Comparison of ENCODE assay signal across 13 mouse cellular contexts in the genomic region with DNA sequence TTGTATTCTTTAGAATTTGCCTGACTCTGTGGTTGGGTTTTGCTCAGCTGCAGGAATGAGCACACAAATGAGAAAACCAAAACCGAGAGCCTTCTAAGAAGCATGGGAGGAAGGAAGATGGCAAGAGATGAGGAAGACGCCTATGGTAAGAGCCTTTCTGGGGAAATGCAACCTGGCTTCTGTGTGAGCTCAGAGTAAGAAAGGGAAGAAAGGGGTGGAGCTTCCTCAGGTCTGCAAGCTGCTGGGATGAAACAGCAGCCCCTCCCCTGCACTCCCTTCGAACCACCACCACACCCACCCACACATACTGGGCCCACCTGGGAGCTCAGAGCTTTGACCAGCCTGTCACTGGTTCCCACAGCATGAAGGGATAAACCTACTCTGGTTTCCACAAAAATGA. TPM values are rescaled to one million over a fixed set of nuclear protein-coding genes. Genes with fewer than 3 reads are reported as not detected.
DNase-seq lines count a peak whose midpoint lies in the region; ATAC-seq and TF ChIP-seq lines count a peak whose summit lies in the region.
"Had no signal": no experiment of that assay in that cellular context is flagged by ENCODE, and none has a peak within 500 bp of the region (broad histone marks: within the 10 kb centered on the region; RNA-seq: fewer than 3 reads in every experiment).

No protein-coding gene starts in this region.

- H3K4me1 ChIP-seq in kidney, adult 2 months (ENCODE audit: control insufficient read depth, insufficient read depth, low read length): peaks cover 9% of the 10 kb centered on the region; the same call in 1 of the 2 replicates
- peaks cover 8% of the 10 kb centered on the region; the same call in 1 of the 2 replicates for H3K4me1 ChIP-seq in intestine, embryonic 14.5 days (replicated peaks; ENCODE audit: control insufficient read depth, insufficient read depth, low read length)
- H3K4me1 ChIP-seq in stomach, embryonic 15.5 days: peaks cover 12% of the 10 kb centered on the region; the same call in 1 of the 2 replicates
- no peaks in the 10 kb centered on the region for H3K4me1 ChIP-seq in forebrain, postnatal 0 days (ENCODE audit: insufficient read depth)

- no peak for TF ChIP-seq POLR2A in kidney, adult 2 months (IDR thresholded peaks at IDR 0.05; ENCODE audit: low read depth, low read length)

- no peak overlapping the region for H3K9ac ChIP-seq in intestine, embryonic 14.5 days (ENCODE audit: low read length)
- no peak overlapping the region for H3K9ac ChIP-seq in stomach, embryonic 15.5 days
- no peak overlapping the region for H3K9ac ChIP-seq in forebrain, postnatal 0 days
- H3K9ac ChIP-seq: embryonic facial prominence, embryonic 15.5 days had no signal

- H3K9me3 ChIP-seq in intestine, embryonic 14.5 days (ENCODE audit: control insufficient read depth, low read length): no peaks in the 10 kb centered on the region
- no peaks in the 10 kb centered on the region for H3K9me3 ChIP-seq in stomach, embryonic 15.5 days
- H3K9me3 ChIP-seq in forebrain, postnatal 0 days (ENCODE audit: low read length): no peaks in the 10 kb centered on the region
- H3K9me3 ChIP-seq: embryonic facial prominence, embryonic 15.5 days had no signal

- H3K27me3 ChIP-seq in kidney, adult 2 months (replicated peaks; ENCODE audit: control insufficient read depth, insufficient read depth, low read length): no peaks in the 10 kb centered on the region
- H3K27me3 ChIP-seq in intestine, embryonic 14.5 days (replicated peaks; ENCODE audit: control insufficient read depth, insufficient read depth, low read length): peaks cover 16% of the 10 kb centered on the region
- no peaks in the 10 kb centered on the region; the same call in 1 of the 2 replicates for H3K27me3 ChIP-seq in stomach, embryonic 15.5 days (replicated peaks)
- peaks cover 19% of the 10 kb centered on the region for H3K27me3 ChIP-seq in forebrain, postnatal 0 days (ENCODE audit: insufficient read depth, low read length)

- H3K4me3 ChIP-seq in kidney, adult 2 months (ENCODE audit: insufficient read depth, low read depth, low read length): no peak overlapping the region
- 0 out of 2 replicates have a peak overlapping the region, but pooled peaks have one; percentile 10 for H3K4me3 ChIP-seq in intestine, embryonic 14.5 days (ENCODE audit: low read depth, low read length)
- H3K4me3 ChIP-seq in stomach, embryonic 15.5 days (replicated peaks): no peak overlapping the region
- no peak overlapping the region for H3K4me3 ChIP-seq in forebrain, postnatal 0 days (ENCODE audit: low read depth, low read length)
- H3K4me3 ChIP-seq: embryonic facial prominence, embryonic 15.5 days had no signal

- WGBS in kidney, adult 2 months: 25% methylated on average over 3 of the region's 3 CpGs
- WGBS in intestine, embryonic 14.5 days: 26% methylated on average over 3 of the region's 3 CpGs
- WGBS in stomach, embryonic 15.5 days: 25% methylated on average over 3 of the region's 3 CpGs
- WGBS in forebrain, postnatal 0 days: 31% methylated on average over 3 of the region's 3 CpGs

- H3K27ac ChIP-seq in kidney, adult 2 months (ENCODE audit: insufficient read depth, low read depth, low read length): peak overlapping the region; percentile 64
- H3K27ac ChIP-seq in intestine, embryonic 14.5 days (ENCODE audit: low read depth): peak overlapping the region; percentile 74
- peak overlapping the region; percentile 42; the same call in 1 of the 2 replicates for H3K27ac ChIP-seq in stomach, embryonic 15.5 days
- H3K27ac ChIP-seq in forebrain, postnatal 0 days (ENCODE audit: low read depth, low read length): no peak overlapping the region
- H3K27ac ChIP-seq: embryonic facial prominence, embryonic 15.5 days; hindbrain, postnatal 0 days had no signal

- H3K36me3 ChIP-seq in kidney, adult 2 months (ENCODE audit: control insufficient read depth, insufficient read depth, low read length): no peaks in the 10 kb centered on the region
- no peaks in the 10 kb centered on the region for H3K36me3 ChIP-seq in intestine, embryonic 14.5 days (ENCODE audit: control insufficient read depth, insufficient read depth, low read length)
- no peaks in the 10 kb centered on the region for H3K36me3 ChIP-seq in stomach, embryonic 15.5 days
- no peaks in the 10 kb centered on the region for H3K36me3 ChIP-seq in forebrain, postnatal 0 days (ENCODE audit: insufficient read depth)
- H3K36me3 ChIP-seq: embryonic facial prominence, embryonic 15.5 days had no signal

- no peak for DNase-seq in kidney, adult 2 months
- DNase-seq in kidney, adult 9 months: no peak
- peak; percentile 46 for DNase-seq in ES-CJ7 (ENCODE audit: low read depth, low spot score)
- DNase-seq in intestine, embryonic 14.5 days (ENCODE audit: low spot score): no peak
- DNase-seq in adrenal gland, adult 8-10 months: no peak
- DNase-seq in forebrain, postnatal 0 days: no peak
- DNase-seq in right cerebral cortex, adult 2 months (ENCODE audit: low spot score in 2 of 2): no peak
- DNase-seq: adrenal gland, postnatal 25 days; cerebellum, adult 8-10 months had no signal

- H3K4me2 ChIP-seq in intestine, embryonic 14.5 days (ENCODE audit: low read length): peak overlapping the region; percentile 77
- H3K4me2 ChIP-seq in stomach, embryonic 15.5 days: peak overlapping the region; percentile 87; the same call in 1 of the 2 replicates
- no peak overlapping the region for H3K4me2 ChIP-seq in forebrain, postnatal 0 days (ENCODE audit: low read depth)
- H3K4me2 ChIP-seq: embryonic facial prominence, embryonic 15.5 days had no signal

- ATAC-seq in intestine, embryonic 14.5 days (replicated peaks; ENCODE audit: low FRiP score, low TSS enrichment, low read depth): peak; percentile 77
- ATAC-seq in stomach, embryonic 15.5 days (ENCODE audit: insufficient read depth, low FRiP score, low read depth): peak; percentile 54; the same call in 1 of the 2 replicates
- no peak for ATAC-seq in forebrain, postnatal 0 days

- TF ChIP-seq CTCF in kidney, adult 2 months (conservative IDR thresholded peaks at IDR 0.05; ENCODE audit: insufficient read depth, insufficient read length, low read depth, low read length): no peak
- TF ChIP-seq CTCF in forebrain, postnatal 0 days (IDR thresholded peaks at IDR 0.05; ENCODE audit: low read depth): no peak

RNA-seq across cellular contexts. Expression of a gene that starts 2.4 kb away (rescaled TPM):
- polyA plus RNA-seq in kidney, adult 2 months (2012; rRNA removed): 8.3 and 10.0 TPM in 2 replicates
- 21.0 and 23.8 TPM in 2 replicates for polyA plus RNA-seq in intestine, embryonic 14.5 days (2014; fragmentation: Nextera tagmentation; extraction: Ambion mirVana)
- 21.8 and 22.2 TPM in 2 replicates for polyA plus RNA-seq in stomach, embryonic 15.5 days (2015; fragmentation: Nextera tagmentation; extraction: Ambion mirVana)
- 10 to 100 TPM in 3 of 4 experiments, 1 to 10 TPM in 1; 7.4 to 18.7 (median 11.0) TPM for total RNA-seq in adrenal gland, adult 8-10 months (2022)
- 1.3 TPM in 2 replicates for total RNA-seq in forebrain, postnatal 0 days (2014; rRNA removed)
- 3.4 and 3.8 TPM in 2 replicates for polyA plus RNA-seq in forebrain, postnatal 0 days (2015; fragmentation: Nextera tagmentation; extraction: Ambion mirVana)
- total RNA-seq: MEL had no signal

RNA-seq across cellular contexts. Expression of a gene that starts 4.7 kb away (rescaled TPM):
- polyA plus RNA-seq in kidney, adult 2 months (2012; rRNA removed): 16.2 and 19.6 TPM in 2 replicates
- 9.0 and 10.7 TPM in 2 replicates for polyA plus RNA-seq in intestine, embryonic 14.5 days (2014; fragmentation: Nextera tagmentation; extraction: Ambion mirVana)
- polyA plus RNA-seq in stomach, embryonic 15.5 days (2015; fragmentation: Nextera tagmentation; extraction: Ambion mirVana): 7.5 and 9.2 TPM in 2 replicates
- 10 to 100 TPM; 13.9 to 22.5 (median 16.9) TPM for total RNA-seq in adrenal gland, adult 8-10 months (2022)
- 0.62 and 1.4 TPM in 2 replicates for total RNA-seq in forebrain, postnatal 0 days (2014; rRNA removed)
- polyA plus RNA-seq in forebrain, postnatal 0 days (2015; fragmentation: Nextera tagmentation; extraction: Ambion mirVana): 1.7 and 3.7 TPM in 2 replicates
- total RNA-seq: MEL had no signal

RNA-seq across cellular contexts. Expression of a gene that starts 22.9 kb away (rescaled TPM):
- polyA plus RNA-seq in kidney, adult 2 months (2012; rRNA removed): 0.20 and 0.97 TPM in 2 replicates
- polyA plus RNA-seq in intestine, embryonic 14.5 days (2014; fragmentation: Nextera tagmentation; extraction: Ambion mirVana): 0.14 and 0.16 TPM in 2 replicates
- 0.23 TPM in 1 of 2 replicates, not detected in the other for polyA plus RNA-seq in stomach, embryonic 15.5 days (2015; fragmentation: Nextera tagmentation; extraction: Ambion mirVana)
- under 1 TPM in 3 of 4 experiments, not detected in 1; 0.28 to 0.83 (median 0.52) TPM for total RNA-seq in adrenal gland, adult 8-10 months (2022)
- not detected in 2 replicates for total RNA-seq in forebrain, postnatal 0 days (2014; rRNA removed)
- not detected in 2 replicates for polyA plus RNA-seq in forebrain, postnatal 0 days (2015; fragmentation: Nextera tagmentation; extraction: Ambion mirVana)
- total RNA-seq: hindbrain, postnatal 0 days; MEL had no signal
- polyA plus RNA-seq: hindbrain, postnatal 0 days had no signal

RNA-seq across cellular contexts. Expression of a gene that starts 22.9 kb away (rescaled TPM):
- not detected in 2 replicates for polyA plus RNA-seq in kidney, adult 2 months (2012; rRNA removed)
- 1.4 and 4.9 TPM in 2 replicates for polyA plus RNA-seq in intestine, embryonic 14.5 days (2014; fragmentation: Nextera tagmentation; extraction: Ambion mirVana)
- polyA plus RNA-seq in stomach, embryonic 15.5 days (2015; fragmentation: Nextera tagmentation; extraction: Ambion mirVana): 3.3 and 3.4 TPM in 2 replicates
- total RNA-seq in adrenal gland, adult 8-10 months (2022): 1 to 10 TPM; 1.9 to 6.3 (median 3.6) TPM
- not detected in 2 replicates for total RNA-seq in forebrain, postnatal 0 days (2014; rRNA removed)
- 0.57 TPM in 1 of 2 replicates, not detected in the other for polyA plus RNA-seq in forebrain, postnatal 0 days (2015; fragmentation: Nextera tagmentation; extraction: Ambion mirVana)
- total RNA-seq: hindbrain, postnatal 0 days; MEL had no signal
- polyA plus RNA-seq: hindbrain, postnatal 0 days had no signal

RNA-seq across cellular contexts. Expression of a gene that starts 29.4 kb away (rescaled TPM):
- polyA plus RNA-seq in kidney, adult 2 months (2012; rRNA removed): 3.1 and 10.6 TPM in 2 replicates
- 0.19 TPM in 1 of 2 replicates, not detected in the other for polyA plus RNA-seq in intestine, embryonic 14.5 days (2014; fragmentation: Nextera tagmentation; extraction: Ambion mirVana)
- polyA plus RNA-seq in stomach, embryonic 15.5 days (2015; fragmentation: Nextera tagmentation; extraction: Ambion mirVana): 0.06 and 0.18 TPM in 2 replicates
- total RNA-seq in adrenal gland, adult 8-10 months (2022): 10 to 100 TPM in 3 of 4 experiments, 1 to 10 TPM in 1; 9.6 to 18.3 (median 13.7) TPM
- total RNA-seq in forebrain, postnatal 0 days (2014; rRNA removed): not detected in 2 replicates
- polyA plus RNA-seq in forebrain, postnatal 0 days (2015; fragmentation: Nextera tagmentation; extraction: Ambion mirVana): not detected in 2 replicates
- total RNA-seq: hindbrain, postnatal 0 days; MEL had no signal
- polyA plus RNA-seq: embryonic facial prominence, embryonic 15.5 days; hindbrain, postnatal 0 days had no signal
